Mouse (Mus musculus) left cerebral cortex, postnatal 25 days (tissue): ENCODE results near the gene Rgs4. TPM values are rescaled to one million over a fixed set of nuclear protein-coding genes. Genes with fewer than 3 reads are reported as not detected.

Experiments
- DNase-seq, 2 experiments: peaks; one replicate each; pipeline ENCODE4 v3.0.0; 2022; ENCODE audit warnings: low spot score in 2 of 2, mixed read lengths in 1 of 2
- intact Hi-C: fragments of 180-260 bp; cut with DNase I; formaldehyde crosslinking; loops from one replicate; pipeline ENCODE4 v1.15.1; 2025
- total RNA-seq, 2 experiments: library from RNA; stranded (reverse); gene quantifications; 2 replicates each; pipeline ENCODE4 v1.2.3; 2021

Gene Rgs4
- total RNA-seq, 2 experiments from 2014 or later, result 564 to 580 TPM

- intact Hi-C loops, result no loop called here
- DNase-seq, result no peak
These were observed 52.1 kb downstream of the Rgs4 start for GRCm38 (mm10) chr1:169695356-169695755.

- no peak for DNase-seq
- intact Hi-C loops, result no loop called here
These were observed 53.9 kb downstream of the Rgs4 start for GRCm38 (mm10) chr1:169693537-169693936.

- intact Hi-C loops, result no loop called here
- no peak for DNase-seq
These were observed 54.4 kb downstream of the Rgs4 start for GRCm38 (mm10) chr1:169693040-169693439.

Other genes starting within 250 kb of the Rgs4 start
- 1 to 10 TPM; 1.9 to 2.1 TPM for gene Nuf2, start 216.2 kb downstream of the Rgs4 start, total RNA-seq
- 10 to 100 TPM; 54.4 to 56.4 TPM for gene Rgs5, start 92.1 kb downstream of the Rgs4 start, total RNA-seq
- 10 to 100 TPM; 16.5 to 19.4 TPM for gene Ccdc190, start 181.0 kb upstream of the Rgs4 start, total RNA-seq
- gene Hsd17b7, start 221.6 kb upstream of the Rgs4 start, total RNA-seq, result 10 to 100 TPM; 15.7 to 19.4 TPM